Mouse (Mus musculus) forebrain, postnatal 0 days (tissue): ENCODE data around the gene Ccdc149. TPM values are rescaled to one million over a fixed set of nuclear protein-coding genes. Genes with fewer than 3 reads are reported as not detected.

Experiments used
- ATAC-seq: fragments of 200-750 bp; cut with Nextera tagmentation; 2 replicates; pipeline ENCODE4 v1.8.0; 2017; ENCODE audit warnings: mild to moderate bottlenecking, moderate library complexity
- DNase-seq: peaks from one replicate; pipeline ENCODE4 v3.0.0-alpha.2; 2015
- H3K27ac ChIP-seq: fragments of 300-500 bp; sonication (generic); 2 replicates; pipeline ENCODE4 v1.5.1; 2014; ENCODE audit warnings: low read depth, mild to moderate bottlenecking, antibody characterized with exemption, low read length, moderate library complexity, mixed read lengths
- H3K27me3 ChIP-seq: fragments of 300-500 bp; sonication (generic); 2 replicates; pipeline ENCODE4 v1.6.1; 2014; ENCODE audit warnings: mild to moderate bottlenecking, low read length, mixed read lengths; ENCODE audit not compliant: insufficient read depth
- H3K36me3 ChIP-seq: fragments of 300-500 bp; sonication (generic); 2 replicates; pipeline ENCODE4 v1.6.1; 2014; ENCODE audit warnings: mild to moderate bottlenecking, moderate library complexity; ENCODE audit not compliant: insufficient read depth
- H3K4me1 ChIP-seq: fragments of 300-500 bp; sonication (generic); 2 replicates; pipeline ENCODE4 v1.6.1; 2014; ENCODE audit warnings: antibody characterized with exemption; ENCODE audit not compliant: insufficient read depth
- H3K4me2 ChIP-seq: fragments of 300-500 bp; sonication (generic); 2 replicates; pipeline ENCODE4 v1.6.1; 2014; ENCODE audit warnings: low read depth, mild to moderate bottlenecking, moderate library complexity
- H3K4me3 ChIP-seq: fragments of 300-500 bp; sonication (generic); 2 replicates; pipeline ENCODE4 v1.5.1; 2014; ENCODE audit warnings: low read depth, low read length, mixed read lengths
- H3K9ac ChIP-seq: fragments of 300-500 bp; sonication (generic); 2 replicates; pipeline ENCODE4 v1.6.1; 2014; ENCODE audit warnings: mild to moderate bottlenecking
- H3K9me3 ChIP-seq: fragments of 300-500 bp; sonication (generic); 2 replicates; pipeline ENCODE4 v1.6.1; 2016; ENCODE audit warnings: low read length
- CTCF ChIP-seq: sonication (generic); IDR thresholded peaks from 2 replicates; pipeline ENCODE4 v1.5.1; 2016; ENCODE audit warnings: antibody characterized with exemption, control low read depth, low read depth
- WGBS: fragments of 180-500 bp; shearing (Covaris S2); extraction: QIAGEN DNeasy Blood & Tissue Kit; methylation state at CpG from one replicate; pipeline ENCODE4 v1.1.7; 2014; 5-methylcytosine and 5-hydroxymethylcytosine counted together
- polyA plus RNA-seq: library from polyadenylated mRNA; unstranded; fragments of >200 nt; fragmentation: Nextera tagmentation; extraction: Ambion mirVana; gene quantifications from 2 replicates; pipeline ENCODE4 v1.2.1, GENCODE M21; 2015
- total RNA-seq: library from RNA; depleted of rRNA; stranded (reverse); fragments of >200 nt; gene quantifications from 2 replicates; pipeline ENCODE4 v1.2.3, GENCODE M21; 2014

Ccdc149 gene
- total and polyA plus RNA-seq, 2 experiments from 2014 or later, result 16.0 to 21.4 TPM

GRCm38 (mm10) chr5:52428613-52429012 is 42.7 kb downstream of the Ccdc149 start:
- H3K36me3 ChIP-seq, result no peaks in the 10 kb centered on the region
- H3K27ac ChIP-seq, result no peak overlapping the region
- no peak overlapping the region for H3K4me2 ChIP-seq
- ATAC-seq, result no peak
- H3K9me3 ChIP-seq, result no peaks in the 10 kb centered on the region
- WGBS, result 30% methylated on average over 4 of the region's 4 CpGs
- H3K27me3 ChIP-seq, result no peaks in the 10 kb centered on the region
- no peak overlapping the region for H3K4me3 ChIP-seq
- H3K4me1 ChIP-seq, result no peaks in the 10 kb centered on the region
- H3K9ac ChIP-seq, result no peak overlapping the region
- no peak for DNase-seq
- no peak for TF ChIP-seq CTCF

DNA sequence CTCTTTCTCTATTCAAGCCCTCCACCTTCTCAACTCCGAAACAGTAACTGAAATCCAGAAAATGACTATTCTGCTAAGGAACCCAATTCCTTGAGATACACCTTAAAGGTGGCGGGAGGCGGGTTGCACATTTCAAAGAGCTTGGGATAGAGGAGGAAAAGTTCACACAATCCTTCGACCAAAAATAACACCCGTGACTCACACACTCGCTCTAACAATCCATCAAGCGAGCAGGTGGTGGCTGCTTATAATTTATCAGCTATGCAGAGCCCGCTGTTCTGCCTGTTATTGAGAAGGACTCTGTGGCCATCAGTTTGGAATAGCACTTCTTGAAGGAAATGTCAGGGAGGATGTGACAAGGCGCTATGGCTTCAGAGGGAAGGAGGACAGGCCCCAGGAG is 45.5 kb downstream of the Ccdc149 start:
- Histone ChIP-seq H3K9me3 (no peaks in the 10 kb centered on the region), H3K4me3 (no peak overlapping the region), H3K27ac (no peak overlapping the region), H3K4me2 (no peak overlapping the region), H3K36me3 (no peaks in the 10 kb centered on the region), H3K4me1 (no peaks in the 10 kb centered on the region), H3K9ac (no peak overlapping the region), H3K27me3 (no peaks in the 10 kb centered on the region)
- DNase-seq (no peak), ATAC-seq (no peak)
- TF ChIP-seq CTCF, result no peak
- WGBS, result 87% methylated on average over 9 of the region's 9 CpGs

DNA sequence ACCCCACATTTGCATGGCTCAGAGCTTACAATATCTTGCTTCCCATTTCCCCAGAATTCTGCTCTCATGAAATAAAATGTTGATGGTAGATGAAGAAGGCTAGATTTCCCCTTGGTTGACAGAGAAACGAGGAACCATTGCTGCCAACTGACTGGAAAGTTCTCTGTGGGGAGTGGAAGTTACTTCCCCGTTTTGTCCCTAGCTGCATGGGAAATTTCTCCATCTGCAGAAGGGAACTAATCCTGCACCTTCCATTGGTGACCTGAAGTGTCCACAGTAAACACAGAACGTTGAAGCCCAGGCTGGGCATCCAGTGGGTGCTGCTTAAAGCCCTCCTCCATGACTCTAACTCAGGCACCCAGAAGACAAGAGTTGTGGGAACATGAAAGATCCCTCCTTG is 47.4 kb downstream of the Ccdc149 start:
- no peaks in the 10 kb centered on the region for H3K27me3 ChIP-seq
- no peak for TF ChIP-seq CTCF
- ATAC-seq, result no peak
- H3K4me3 ChIP-seq, result no peak overlapping the region
- no peak overlapping the region for H3K27ac ChIP-seq
- H3K4me1 ChIP-seq, result no peaks in the 10 kb centered on the region
- no peaks in the 10 kb centered on the region for H3K36me3 ChIP-seq
- WGBS, result 77% methylated on average over 3 of the region's 3 CpGs
- no peak overlapping the region for H3K4me2 ChIP-seq
- DNase-seq, result no peak
- H3K9me3 ChIP-seq, result no peaks in the 10 kb centered on the region
- H3K9ac ChIP-seq, result no peak overlapping the region

- H3K9ac ChIP-seq, result no peak overlapping the region
- H3K36me3 ChIP-seq, result no peaks in the 10 kb centered on the region
- 68% methylated on average over 2 of the region's 2 CpGs for WGBS
- no peak overlapping the region for H3K4me3 ChIP-seq
- no peak for DNase-seq
- no peaks in the 10 kb centered on the region for H3K27me3 ChIP-seq
- ATAC-seq, result no peak
- no peak overlapping the region for H3K4me2 ChIP-seq
- H3K9me3 ChIP-seq, result no peaks in the 10 kb centered on the region
- TF ChIP-seq CTCF, result no peak
- H3K27ac ChIP-seq, result no peak overlapping the region
- H3K4me1 ChIP-seq, result no peaks in the 10 kb centered on the region
These were observed 54.8 kb downstream of the Ccdc149 start for GRCm38 (mm10) chr5:52416485-52416884.

GRCm38 (mm10) chr5:52415917-52416316 is 55.4 kb downstream of the Ccdc149 start:
- WGBS, result 93% methylated on average over 6 of the region's 6 CpGs
- no peak for ATAC-seq
- H3K4me1 ChIP-seq, result no peaks in the 10 kb centered on the region
- H3K9me3 ChIP-seq, result no peaks in the 10 kb centered on the region
- H3K4me2 ChIP-seq, result no peak overlapping the region
- H3K36me3 ChIP-seq, result no peaks in the 10 kb centered on the region
- H3K4me3 ChIP-seq, result no peak overlapping the region
- no peak for DNase-seq
- H3K27ac ChIP-seq, result no peak overlapping the region
- no peaks in the 10 kb centered on the region for H3K27me3 ChIP-seq
- no peak for TF ChIP-seq CTCF
- H3K9ac ChIP-seq, result no peak overlapping the region

DNA sequence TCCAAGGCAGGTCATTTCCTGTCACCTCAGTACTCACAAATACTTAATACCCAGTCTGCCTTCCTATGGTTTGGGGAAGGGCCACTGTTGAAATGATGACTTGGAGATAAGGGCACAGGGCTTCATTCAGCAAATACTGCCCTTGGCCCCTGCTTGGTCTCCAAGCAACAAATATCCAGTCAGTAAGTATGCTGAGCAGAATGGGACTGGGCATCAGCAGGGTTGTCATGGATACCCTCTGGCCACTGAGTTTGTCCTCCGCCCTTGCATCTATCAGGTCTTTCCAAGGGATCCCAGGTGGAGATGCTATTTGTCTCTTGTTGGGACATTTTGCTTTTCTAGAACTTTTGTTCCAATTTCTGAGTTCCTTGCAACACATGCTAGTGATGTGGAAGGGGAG is 56.1 kb downstream of the Ccdc149 start:
- TF ChIP-seq CTCF, result no peak
- Histone ChIP-seq H3K9me3 (no peaks in the 10 kb centered on the region), H3K27ac (no peak overlapping the region), H3K4me3 (no peak overlapping the region), H3K4me2 (no peak overlapping the region), H3K27me3 (no peaks in the 10 kb centered on the region), H3K4me1 (no peaks in the 10 kb centered on the region), H3K36me3 (no peaks in the 10 kb centered on the region), H3K9ac (no peak overlapping the region)
- no peak for DNase-seq
- 79% methylated on average over 1 of the region's 1 CpGs for WGBS
- ATAC-seq, result no peak

DNA sequence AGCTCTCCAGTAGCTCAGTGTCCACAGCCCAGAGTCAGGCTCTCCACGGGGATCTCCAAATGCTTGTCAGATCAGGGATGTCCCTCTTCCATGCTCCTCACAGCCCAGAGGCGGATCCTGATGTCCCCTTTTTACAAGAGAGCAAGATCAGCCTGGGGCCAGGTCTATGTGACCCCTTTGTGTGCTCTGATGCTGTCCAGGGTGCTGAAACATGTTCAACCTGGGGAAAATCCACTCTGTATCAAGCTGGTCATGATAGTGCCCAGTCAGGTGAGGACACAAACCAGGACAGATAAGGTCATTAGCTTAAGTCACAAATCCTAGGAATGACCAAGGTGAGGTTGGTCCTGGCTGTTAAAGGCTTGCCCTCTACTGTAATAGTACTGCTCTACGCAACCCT is 59.8 kb downstream of the Ccdc149 start:
- no peaks in the 10 kb centered on the region for H3K27me3 ChIP-seq
- no peaks in the 10 kb centered on the region for H3K4me1 ChIP-seq
- H3K4me3 ChIP-seq, result no peak overlapping the region
- H3K4me2 ChIP-seq, result no peak overlapping the region
- no peak overlapping the region for H3K27ac ChIP-seq
- no peaks in the 10 kb centered on the region for H3K36me3 ChIP-seq
- DNase-seq, result no peak
- no peaks in the 10 kb centered on the region for H3K9me3 ChIP-seq
- 72% methylated on average over 3 of the region's 3 CpGs for WGBS
- no peak overlapping the region for H3K9ac ChIP-seq
- no peak for ATAC-seq
- no peak for TF ChIP-seq CTCF

DNA sequence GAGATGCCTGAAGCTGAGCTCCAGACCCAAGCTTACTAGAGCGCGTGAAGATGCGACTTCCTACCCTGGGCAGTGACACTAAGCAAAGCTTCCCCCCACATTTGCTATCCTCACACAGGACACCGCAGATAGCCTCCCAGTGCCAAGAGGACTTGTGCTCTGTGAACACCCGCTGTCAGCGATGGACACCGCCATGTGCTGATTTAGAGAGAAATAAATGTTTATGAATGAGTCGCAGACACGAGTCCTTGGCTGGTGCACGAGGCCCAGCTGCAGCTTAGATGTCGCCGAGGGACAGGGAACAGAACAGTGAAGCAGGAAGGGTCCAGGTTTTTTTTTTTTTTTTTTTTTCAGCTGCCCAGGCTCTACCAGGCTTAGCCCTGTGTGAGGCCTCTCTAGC is 61.1 kb downstream of the Ccdc149 start:
- no peak for TF ChIP-seq CTCF
- Histone ChIP-seq H3K27me3 (no peaks in the 10 kb centered on the region), H3K9me3 (no peaks in the 10 kb centered on the region), H3K36me3 (no peaks in the 10 kb centered on the region), H3K27ac (no peak overlapping the region), H3K9ac (no peak overlapping the region), H3K4me2 (no peak overlapping the region), H3K4me3 (no peak overlapping the region), H3K4me1 (no peaks in the 10 kb centered on the region)
- peak; percentile 38 for ATAC-seq
- WGBS, result 73% methylated on average over 12 of the region's 12 CpGs
- DNase-seq, result no peak
